Mouse (Mus musculus) bone marrow macrophage, adult 2 months (primary cell): ENCODE results near the gene Lgsn. TPM values are rescaled to one million over a fixed set of nuclear protein-coding genes. Genes with fewer than 3 reads are reported as not detected.

ENCODE experiments used
- H3K27ac ChIP-seq: 2 replicates; pipeline ENCODE4 v1.5.1; 2012; ENCODE audit warnings: low read depth, low read length; ENCODE audit not compliant: insufficient read depth
- H3K4me1 ChIP-seq: 2 replicates; pipeline ENCODE4 v1.6.1; 2012; ENCODE audit warnings: low read length; ENCODE audit not compliant: control insufficient read depth, insufficient read depth
- H3K4me3 ChIP-seq: 2 replicates; pipeline ENCODE4 v1.5.1; 2012; ENCODE audit warnings: mild to moderate bottlenecking, low read length, moderate library complexity; ENCODE audit not compliant: insufficient read depth
- CTCF ChIP-seq: IDR thresholded peaks from 2 replicates; pipeline ENCODE4 v1.5.1; 2012; ENCODE audit warnings: low read depth, mild to moderate bottlenecking, low read length, moderate library complexity
- POLR2A ChIP-seq: IDR thresholded peaks from 2 replicates; pipeline ENCODE4 v1.6.1; 2012; ENCODE audit warnings: mild to moderate bottlenecking, low read depth, low read length, borderline replicate concordance
- polyA plus RNA-seq: library from polyadenylated mRNA; stranded (reverse); fragments of >200 nt; gene quantifications from 2 replicates; pipeline ENCODE4 v1.2.4, GENCODE M21; 2012; ENCODE audit not compliant: missing spikeins, insufficient read depth, insufficient read length

Gene Lgsn
- polyA plus RNA-seq, 1 experiment, result not detected

- Histone ChIP-seq H3K4me1 (no peaks in the 10 kb centered on the region), H3K27ac (no peak overlapping the region), H3K4me3 (no peak overlapping the region)
- no peak for TF ChIP-seq POLR2A
- TF ChIP-seq CTCF, result no peak
These were observed 29.6 kb downstream of the Lgsn start for GRCm38 (mm10) chr1:31205770-31206169.

GRCm38 (mm10) chr1:31210144-31210543 lies 33.9 kb downstream of the Lgsn start:
- TF ChIP-seq CTCF (no peak), POLR2A (no peak)
- H3K27ac ChIP-seq, result no peak overlapping the region
- H3K4me3 ChIP-seq, result no peak overlapping the region
- no peaks in the 10 kb centered on the region for H3K4me1 ChIP-seq

- no peaks in the 10 kb centered on the region for H3K4me1 ChIP-seq
- H3K4me3 ChIP-seq, result no peak overlapping the region
- H3K27ac ChIP-seq, result no peak overlapping the region
- TF ChIP-seq CTCF (no peak), POLR2A (no peak)
These were observed 38.6 kb downstream of the Lgsn start for GRCm38 (mm10) chr1:31214831-31215230.

- TF ChIP-seq CTCF (no peak), POLR2A (no peak)
- Histone ChIP-seq H3K27ac (no peak overlapping the region), H3K4me3 (no peak overlapping the region), H3K4me1 (no peaks in the 10 kb centered on the region)
These were observed 44.5 kb downstream of the Lgsn start for GRCm38 (mm10) chr1:31220599-31221250.

- Histone ChIP-seq H3K4me3 (no peak within 1 kb of the TSS), H3K4me1 (no peaks in the 10 kb centered on the region), H3K27ac (no peak within 1 kb of the TSS)
- TF ChIP-seq POLR2A (no peak), CTCF (no peak)
These were observed 46.4 kb downstream of the Lgsn start, which contains the start of the genes 4931428L18Rik and Pih1d3 for GRCm38 (mm10) chr1:31222564-31222963. Gene 4931428L18Rik, minus strand, starts transcription at chr1:31222684. Gene Pih1d3, plus strand, starts transcription at chr1:31222838.

- no peaks in the 10 kb centered on the region for H3K4me1 ChIP-seq
- H3K4me3 ChIP-seq, result no peak overlapping the region
- TF ChIP-seq POLR2A (no peak), CTCF (no peak)
- no peak overlapping the region for H3K27ac ChIP-seq
These were observed 57.3 kb downstream of the Lgsn start for GRCm38 (mm10) chr1:31233319-31234036.

Other genes starting within 250 kb of the Lgsn start
- not detected in 2 replicates for gene AC153137.1, start 198.4 kb upstream of the Lgsn start, polyA plus RNA-seq
- not detected in 2 replicates for gene 4931428L18Rik, start 46.3 kb downstream of the Lgsn start, polyA plus RNA-seq
- gene Pih1d3, start 46.4 kb downstream of the Lgsn start, polyA plus RNA-seq, result not detected in 2 replicates